Mouse (Mus musculus): ENCODE measurements around the gene Prpf4. TPM values are rescaled to one million over a fixed set of nuclear protein-coding genes. Genes with fewer than 3 reads are reported as not detected.

The Prpf4 gene
- polyA plus RNA-seq, 1 experiment from 2014 or later: 17.0 TPM

DNA sequence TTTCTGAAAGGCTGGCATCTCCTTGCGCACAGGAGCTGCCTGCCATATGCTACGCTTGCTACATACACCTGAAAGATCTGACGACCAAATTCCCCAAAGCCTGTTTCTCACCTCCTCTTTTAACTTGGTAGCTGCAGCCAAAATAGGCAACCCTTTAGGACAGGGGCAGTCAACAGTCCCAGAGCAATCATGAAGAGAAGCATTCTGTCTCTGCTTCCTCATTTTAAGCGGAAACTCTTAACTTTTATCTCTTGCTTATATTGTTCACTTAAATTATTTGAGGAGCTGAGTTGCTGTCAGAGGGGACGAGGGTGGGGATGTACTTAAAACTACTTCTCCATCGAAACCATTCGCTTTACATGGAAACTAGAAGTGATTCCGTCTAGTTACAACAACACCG lies 21.0 kb downstream of the Prpf4 start:
- H3K4me3 ChIP-seq: no peak overlapping the region
- no peaks in the 10 kb centered on the region for H3K27me3 ChIP-seq
- peaks cover 19% of the 10 kb centered on the region for H3K36me3 ChIP-seq
- 91% methylated on average over 9 of the region's 9 CpGs for WGBS
- no peak for ATAC-seq (ENCODE audit: low FRiP score)
- H3K4me1 ChIP-seq (replicated peaks): no peaks in the 10 kb centered on the region
- no peak overlapping the region for H3K27ac ChIP-seq
- H3K9ac ChIP-seq: no peak overlapping the region
- no peak overlapping the region for H3K4me2 ChIP-seq
- no peaks in the 10 kb centered on the region for H3K9me3 ChIP-seq

DNA sequence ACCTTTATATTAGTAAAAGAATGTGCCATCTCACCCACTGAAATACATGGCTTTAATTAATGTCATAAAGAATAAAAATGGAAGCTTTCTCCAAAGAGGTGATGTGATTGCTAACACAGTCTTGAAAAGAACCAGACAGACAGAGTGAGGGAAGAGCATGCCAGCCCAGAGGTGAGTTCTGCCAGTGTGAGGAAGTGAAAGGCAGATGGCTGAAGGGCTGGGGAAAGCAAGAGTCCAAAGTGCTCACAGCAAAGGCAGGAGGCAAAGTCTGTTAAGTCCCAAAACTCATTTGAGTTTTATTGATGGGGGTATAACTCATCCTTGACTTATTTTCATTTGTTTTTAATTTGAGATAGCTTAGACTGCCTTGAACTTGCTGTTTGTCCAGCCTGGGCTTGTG lies 22.1 kb downstream of the Prpf4 start:
- no peaks in the 10 kb centered on the region for H3K27me3 ChIP-seq

DNA sequence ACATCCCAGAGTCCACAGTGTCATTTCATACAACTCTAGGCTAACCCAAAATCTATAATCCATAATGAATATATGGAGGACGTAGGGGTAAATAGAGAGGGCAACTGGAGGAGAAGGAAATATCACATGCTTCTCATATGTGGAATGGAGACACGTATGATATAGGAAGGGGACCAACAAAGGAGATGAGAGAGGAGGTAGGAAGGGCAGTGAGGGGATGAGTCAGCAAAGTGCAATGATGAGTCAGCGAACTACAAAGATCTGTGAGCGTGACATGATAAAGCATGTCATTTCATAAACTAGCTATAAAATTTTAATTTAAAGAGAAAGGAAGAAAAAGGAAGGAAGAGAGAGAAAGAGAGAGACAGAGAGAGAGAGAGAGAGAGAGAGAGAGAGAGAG lies 22.9 kb downstream of the Prpf4 start:
- WGBS: 88% methylated on average over 4 of the region's 4 CpGs
- ATAC-seq (ENCODE audit: low FRiP score): no peak
- H3K27me3 ChIP-seq: no peaks in the 10 kb centered on the region

More for the DNA sequence above, 22.1 kb downstream of the Prpf4 start:
- no peak for ATAC-seq (ENCODE audit: low FRiP score)
- Histone ChIP-seq H3K4me3 (no peak overlapping the region), H3K36me3 (peaks cover 8% of the 10 kb centered on the region), H3K4me2 (no peak overlapping the region), H3K9me3 (no peaks in the 10 kb centered on the region), H3K27ac (no peak overlapping the region), H3K4me1 (replicated peaks) (no peaks in the 10 kb centered on the region), H3K9ac (no peak overlapping the region)

DNA sequence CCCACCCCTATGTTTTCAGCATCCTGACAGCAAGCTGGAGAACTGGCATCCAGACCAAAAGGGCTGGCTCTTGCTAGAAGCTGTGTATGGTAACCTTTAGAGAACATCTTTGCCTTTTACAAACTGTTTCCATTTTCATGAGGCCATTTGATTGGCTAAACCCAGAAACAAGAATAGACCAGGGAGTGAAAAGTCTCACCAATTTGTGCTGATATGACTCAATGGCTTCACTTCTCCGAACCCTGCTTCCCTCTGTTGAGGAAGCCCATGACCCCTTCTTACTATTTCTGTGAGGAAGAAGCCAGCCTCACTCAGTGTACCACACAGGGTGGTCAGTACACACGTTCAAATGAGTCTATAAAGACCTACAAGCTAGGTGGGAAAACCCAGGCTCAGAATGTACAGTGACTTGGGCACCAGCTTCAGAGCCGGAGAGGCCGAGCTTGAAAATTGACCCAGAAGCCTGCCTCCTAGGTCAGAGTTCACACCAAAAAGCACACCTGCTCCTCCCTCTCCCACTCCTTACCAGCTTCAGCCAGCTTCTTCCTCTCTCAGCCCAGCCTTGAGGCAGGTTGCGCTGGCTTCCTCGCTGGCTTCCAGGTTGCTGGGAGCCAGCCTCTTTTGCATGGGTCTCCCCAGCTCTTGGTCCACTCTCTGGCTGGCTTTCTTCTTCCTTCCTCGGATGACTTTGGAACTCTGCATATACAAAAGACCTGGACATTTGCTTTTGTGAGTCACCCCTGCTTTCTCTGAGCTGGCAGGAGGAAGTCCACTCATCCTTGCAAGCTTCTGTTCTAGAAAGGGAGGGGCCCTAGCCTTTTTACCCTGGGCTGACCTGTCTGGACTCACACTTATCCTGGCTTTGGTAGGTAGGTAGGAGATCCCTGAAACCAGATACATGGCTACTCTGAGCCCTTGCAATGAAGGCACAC lies 25.6 kb downstream of the Prpf4 start:
- Histone ChIP-seq H3K4me1 (replicated peaks) (no peaks in the 10 kb centered on the region), H3K4me3 (no peak overlapping the region), H3K27me3 (no peaks in the 10 kb centered on the region), H3K4me2 (no peak overlapping the region), H3K9ac (no peak overlapping the region), H3K9me3 (no peaks in the 10 kb centered on the region), H3K36me3 (no peaks in the 10 kb centered on the region), H3K27ac (no peak overlapping the region)
- 77% methylated on average over 7 of the region's 7 CpGs for WGBS
- no peak for ATAC-seq (ENCODE audit: low FRiP score)

More for the DNA sequence above, 22.9 kb downstream of the Prpf4 start:
- no peaks in the 10 kb centered on the region for H3K9me3 ChIP-seq
- no peak overlapping the region for H3K4me3 ChIP-seq
- no peaks in the 10 kb centered on the region for H3K4me1 ChIP-seq (replicated peaks)
- no peak overlapping the region for H3K27ac ChIP-seq
- H3K9ac ChIP-seq: no peak overlapping the region
- H3K36me3 ChIP-seq: peaks cover 3% of the 10 kb centered on the region; the same call in 1 of the 2 replicates
- H3K4me2 ChIP-seq: no peak overlapping the region

DNA sequence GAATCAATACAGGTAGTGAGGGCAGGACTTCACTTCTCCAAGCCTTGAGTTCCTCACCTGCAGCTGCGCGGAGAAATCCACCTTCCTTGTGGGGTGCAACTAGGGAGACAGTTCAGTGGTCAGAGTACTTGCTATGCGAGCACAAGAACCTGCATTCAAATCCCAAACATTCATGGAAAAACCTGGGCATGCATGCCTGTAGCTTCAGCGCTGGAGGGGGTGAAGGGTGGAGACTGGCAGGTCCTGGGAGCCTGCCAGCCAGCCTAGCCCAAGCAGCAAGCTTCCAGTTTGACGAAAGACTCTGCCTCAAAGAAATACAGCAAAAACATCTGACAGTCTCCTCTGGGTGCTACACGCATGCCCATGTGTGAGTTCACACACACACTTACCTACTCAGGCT lies 26.5 kb downstream of the Prpf4 start, which contains the start of gene Rnf183:
Rnf183 (minus strand) TSS at position 172 of the 400 bp plus-strand sequence.
- Histone ChIP-seq H3K27me3 (no peaks in the 10 kb centered on the region), H3K9ac (no peak within 1 kb of the TSS), H3K27ac (no peak within 1 kb of the TSS), H3K36me3 (no peaks in the 10 kb centered on the region), H3K9me3 (no peaks in the 10 kb centered on the region), H3K4me1 (replicated peaks) (no peaks in the 10 kb centered on the region), H3K4me2 (no peak within 1 kb of the TSS), H3K4me3 (no peak within 1 kb of the TSS)
- ATAC-seq (ENCODE audit: low FRiP score): no peak
- 85% methylated on average over 6 of the region's 6 CpGs for WGBS

DNA sequence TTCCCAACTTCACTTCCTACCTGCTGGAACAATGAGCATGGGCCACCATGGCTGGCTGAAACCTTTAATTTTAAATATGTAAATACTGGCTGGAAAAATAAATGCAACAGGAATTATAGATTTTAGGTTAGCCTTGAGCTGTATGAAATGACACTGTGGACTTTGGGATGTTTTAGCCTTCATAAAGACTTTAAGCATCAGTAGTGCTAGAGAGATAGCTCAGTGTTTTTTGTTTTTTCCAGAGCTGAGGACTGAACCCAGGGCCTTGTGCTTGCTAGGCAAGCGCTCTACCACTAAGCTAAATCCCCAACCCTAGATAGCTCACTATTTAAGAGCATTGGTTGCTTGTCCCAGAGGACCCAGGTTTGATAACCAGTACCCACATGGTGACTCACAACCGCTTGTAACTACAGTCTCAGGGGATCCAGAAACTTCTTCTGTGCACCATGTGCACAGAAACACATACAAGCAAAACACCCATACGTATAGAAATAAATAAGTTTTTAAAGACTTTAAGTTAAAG lies 28.7 kb downstream of the Prpf4 start:
- H3K4me2 ChIP-seq: no peak overlapping the region
- no peaks in the 10 kb centered on the region for H3K27me3 ChIP-seq
- H3K9me3 ChIP-seq: no peaks in the 10 kb centered on the region
- no peak overlapping the region for H3K9ac ChIP-seq
- H3K27ac ChIP-seq: no peak overlapping the region
- H3K36me3 ChIP-seq: no peaks in the 10 kb centered on the region
- no peaks in the 10 kb centered on the region for H3K4me1 ChIP-seq (replicated peaks)
- no peak overlapping the region for H3K4me3 ChIP-seq
- ATAC-seq (ENCODE audit: low FRiP score): no peak
- 88% methylated on average over 3 of the region's 3 CpGs for WGBS

DNA sequence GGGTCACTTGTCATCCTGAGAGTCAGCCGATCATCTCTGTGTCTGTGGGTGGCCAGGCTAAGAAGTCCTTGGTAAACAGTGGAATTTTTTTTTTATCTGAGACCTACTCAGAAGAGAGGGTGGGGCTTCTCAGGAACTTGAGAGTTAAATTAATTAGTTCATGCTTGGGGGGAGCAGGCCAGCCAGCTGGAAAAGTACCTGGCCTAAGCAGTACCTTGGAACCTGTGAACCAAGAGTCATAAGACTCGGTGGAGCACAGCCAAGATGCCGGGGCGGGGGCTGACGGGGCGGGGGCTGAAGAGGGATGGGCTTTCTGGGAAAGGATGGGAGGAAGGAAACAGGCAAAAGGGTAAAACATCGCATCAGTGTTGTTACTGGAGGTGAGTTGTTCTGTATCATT lies 29.3 kb downstream of the Prpf4 start:
- Histone ChIP-seq H3K36me3 (no peaks in the 10 kb centered on the region), H3K9me3 (no peaks in the 10 kb centered on the region), H3K27ac (no peak overlapping the region), H3K4me2 (no peak overlapping the region), H3K4me3 (no peak overlapping the region), H3K27me3 (no peaks in the 10 kb centered on the region), H3K4me1 (replicated peaks) (no peaks in the 10 kb centered on the region), H3K9ac (no peak overlapping the region)
- no peak for ATAC-seq (ENCODE audit: low FRiP score)
- 90% methylated on average over 7 of the region's 7 CpGs for WGBS

DNA sequence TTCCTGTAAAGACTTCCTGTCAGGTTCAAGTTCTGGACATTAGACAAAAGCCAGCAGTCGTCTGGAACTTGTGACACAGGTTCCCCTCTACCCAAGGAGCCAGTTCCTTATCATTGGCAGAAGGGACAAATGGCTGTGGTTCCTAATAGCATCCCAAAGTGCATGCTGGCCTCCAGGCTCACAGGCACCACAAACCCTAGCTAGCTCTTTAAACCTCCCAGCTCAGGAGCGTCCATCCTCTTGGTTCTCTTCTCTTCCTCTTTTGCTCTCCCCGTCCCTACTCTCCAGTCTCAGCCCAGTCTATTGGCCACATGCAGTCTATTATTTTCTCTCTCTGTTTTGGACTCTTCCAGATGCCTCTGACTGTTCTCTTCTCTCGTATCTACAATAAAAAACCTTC lies 31.2 kb downstream of the Prpf4 start:
- no peak overlapping the region for H3K4me2 ChIP-seq
- no peak overlapping the region for H3K9ac ChIP-seq
- H3K27ac ChIP-seq: no peak overlapping the region
- no peaks in the 10 kb centered on the region for H3K4me1 ChIP-seq (replicated peaks)
- no peak overlapping the region for H3K4me3 ChIP-seq
- H3K9me3 ChIP-seq: no peaks in the 10 kb centered on the region
- 75% methylated on average over 4 of the region's 4 CpGs for WGBS
- no peaks in the 10 kb centered on the region for H3K27me3 ChIP-seq
- no peak for ATAC-seq (ENCODE audit: low FRiP score)
- H3K36me3 ChIP-seq: no peaks in the 10 kb centered on the region

DNA sequence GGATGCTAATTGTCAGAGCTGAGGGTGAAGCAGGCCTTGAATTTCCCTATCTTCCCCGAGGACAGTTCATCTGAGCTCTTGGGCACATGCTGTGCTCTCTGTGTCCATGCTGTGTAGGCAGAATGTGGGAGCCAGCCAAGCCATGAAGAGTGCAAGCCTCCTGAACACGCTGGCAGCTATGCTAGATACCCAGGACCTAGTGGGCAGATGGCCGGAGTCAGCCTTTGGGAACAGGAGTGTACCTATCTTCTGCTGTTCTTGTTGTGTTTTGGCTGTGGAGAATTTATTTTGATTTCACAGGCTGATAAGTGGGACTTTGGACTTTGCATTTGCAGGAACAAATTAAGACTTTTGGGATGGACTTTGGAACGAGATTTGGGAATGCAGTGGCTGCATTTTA lies 31.9 kb downstream of the Prpf4 start:
- no peaks in the 10 kb centered on the region for H3K9me3 ChIP-seq
- ATAC-seq (ENCODE audit: low FRiP score): no peak
- WGBS: 79% methylated on average over 4 of the region's 4 CpGs
- H3K27me3 ChIP-seq: no peaks in the 10 kb centered on the region
- H3K4me2 ChIP-seq: no peak overlapping the region
- no peak overlapping the region for H3K27ac ChIP-seq
- H3K9ac ChIP-seq: no peak overlapping the region
- no peak overlapping the region for H3K4me3 ChIP-seq
- no peaks in the 10 kb centered on the region for H3K36me3 ChIP-seq
- H3K4me1 ChIP-seq (replicated peaks): no peaks in the 10 kb centered on the region

DNA sequence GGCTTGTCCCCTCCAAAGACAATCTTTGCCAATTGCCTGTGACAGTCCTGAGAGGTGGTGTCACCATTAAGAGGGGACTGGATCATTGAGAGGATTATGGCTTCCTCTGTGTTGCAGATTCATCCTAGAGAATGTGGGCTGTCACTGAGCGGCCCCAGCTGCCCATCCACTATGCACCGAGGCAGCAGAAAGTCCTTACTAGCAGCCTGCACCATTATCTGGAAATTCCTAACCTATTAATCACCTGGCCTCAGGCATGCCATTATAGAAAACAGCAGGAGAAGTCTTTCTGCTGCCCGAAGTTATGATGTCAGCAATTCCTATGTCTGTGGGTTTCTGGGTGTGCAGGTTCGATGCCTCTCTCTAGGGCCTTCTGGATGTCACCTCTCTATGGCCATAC lies 32.4 kb downstream of the Prpf4 start:
- Histone ChIP-seq H3K27me3 (no peaks in the 10 kb centered on the region), H3K4me3 (no peak overlapping the region), H3K4me2 (no peak overlapping the region), H3K27ac (no peak overlapping the region), H3K4me1 (replicated peaks) (no peaks in the 10 kb centered on the region), H3K9me3 (no peaks in the 10 kb centered on the region), H3K36me3 (no peaks in the 10 kb centered on the region), H3K9ac (no peak overlapping the region)
- ATAC-seq (ENCODE audit: low FRiP score): no peak
- 73% methylated on average over 4 of the region's 4 CpGs for WGBS

DNA sequence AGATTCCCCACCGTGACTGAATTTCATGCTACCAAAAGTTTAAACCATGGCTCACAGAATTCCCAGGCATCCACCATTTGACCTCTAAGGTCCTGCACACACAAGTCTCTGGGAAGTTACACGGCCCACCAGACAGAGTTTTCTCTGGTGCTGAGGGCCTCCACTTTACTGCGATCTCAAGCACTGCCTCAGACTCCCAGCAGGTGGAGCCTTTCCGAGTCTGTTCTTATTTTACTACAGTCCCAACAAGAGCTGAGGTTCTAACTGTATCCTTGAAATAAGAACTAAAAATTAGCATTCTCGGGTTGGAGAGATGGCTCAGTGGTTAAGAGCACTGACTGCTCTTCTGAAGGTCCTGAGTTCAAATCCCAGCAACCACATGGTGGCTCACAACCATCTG lies 46.4 kb downstream of the Prpf4 start:
- H3K36me3 ChIP-seq: peaks cover 7% of the 10 kb centered on the region
- no peak for ATAC-seq (ENCODE audit: low FRiP score)
- H3K9ac ChIP-seq: no peak overlapping the region
- no peak overlapping the region for H3K27ac ChIP-seq
- H3K4me3 ChIP-seq: no peak overlapping the region
- H3K27me3 ChIP-seq: no peaks in the 10 kb centered on the region
- no peak overlapping the region for H3K4me2 ChIP-seq
- WGBS: 67% methylated on average over 5 of the region's 5 CpGs
- no peaks in the 10 kb centered on the region for H3K9me3 ChIP-seq
- H3K4me1 ChIP-seq (replicated peaks): no peaks in the 10 kb centered on the region

DNA sequence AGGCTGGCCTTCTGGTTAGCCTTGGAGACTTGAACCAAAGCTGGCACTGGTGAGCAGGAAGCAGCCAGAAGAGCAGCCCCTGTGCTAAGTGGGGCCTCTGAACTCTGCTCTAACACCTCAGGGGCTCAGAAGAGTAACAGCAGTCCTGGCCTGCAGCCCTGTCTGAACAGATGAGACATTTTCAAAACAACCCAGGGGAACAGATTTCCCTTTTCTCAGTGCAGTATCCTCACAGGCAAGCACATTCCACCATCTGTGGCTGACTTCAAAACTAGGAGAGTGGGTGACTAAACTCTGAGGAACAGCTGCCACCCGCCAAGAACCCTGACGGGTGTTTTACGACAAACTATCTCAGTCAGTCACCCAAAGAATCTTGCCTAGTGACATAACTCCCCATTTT lies 50.5 kb downstream of the Prpf4 start:
- Histone ChIP-seq H3K27ac (no peak overlapping the region), H3K4me2 (no peak overlapping the region), H3K4me3 (no peak overlapping the region), H3K27me3 (no peaks in the 10 kb centered on the region), H3K4me1 (replicated peaks) (no peaks in the 10 kb centered on the region), H3K9ac (no peak overlapping the region), H3K9me3 (no peaks in the 10 kb centered on the region), H3K36me3 (peaks cover 25% of the 10 kb centered on the region)
- 86% methylated on average over 3 of the region's 3 CpGs for WGBS
- ATAC-seq (ENCODE audit: low FRiP score): no peak

DNA sequence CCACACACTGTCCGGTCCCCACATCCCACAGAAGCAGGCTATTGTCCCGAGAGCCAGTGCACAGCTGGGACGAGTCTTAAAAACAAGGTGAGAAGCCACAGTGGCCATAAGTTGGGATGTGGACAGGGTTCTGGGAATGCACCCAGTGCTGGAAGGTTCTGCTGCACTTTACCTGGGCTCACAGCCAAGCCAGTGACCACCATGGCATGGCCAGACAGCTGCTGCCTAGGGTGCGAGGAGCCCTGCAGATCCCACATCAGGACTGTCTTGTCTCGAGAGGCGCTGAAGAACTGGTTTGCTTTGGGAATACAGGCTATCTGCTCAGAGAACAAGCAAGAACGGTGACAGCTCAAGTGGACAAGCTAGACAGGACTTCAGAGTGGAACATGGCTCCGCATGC lies 51.8 kb downstream of the Prpf4 start:
- no peaks in the 10 kb centered on the region for H3K4me1 ChIP-seq (replicated peaks)
- WGBS: 93% methylated on average over 8 of the region's 8 CpGs
- ATAC-seq (ENCODE audit: low FRiP score): no peak

More for the DNA sequence above, 51.8 kb downstream of the Prpf4 start:
- no peak overlapping the region for H3K27ac ChIP-seq
- H3K9ac ChIP-seq: no peak overlapping the region
- no peak overlapping the region for H3K4me3 ChIP-seq
- no peaks in the 10 kb centered on the region for H3K9me3 ChIP-seq
- no peaks in the 10 kb centered on the region for H3K27me3 ChIP-seq
- H3K4me2 ChIP-seq: no peak overlapping the region
- peaks cover 25% of the 10 kb centered on the region for H3K36me3 ChIP-seq
